Comparison of ENCODE assay signal across 19 mouse cellular contexts in the genomic region with DNA sequence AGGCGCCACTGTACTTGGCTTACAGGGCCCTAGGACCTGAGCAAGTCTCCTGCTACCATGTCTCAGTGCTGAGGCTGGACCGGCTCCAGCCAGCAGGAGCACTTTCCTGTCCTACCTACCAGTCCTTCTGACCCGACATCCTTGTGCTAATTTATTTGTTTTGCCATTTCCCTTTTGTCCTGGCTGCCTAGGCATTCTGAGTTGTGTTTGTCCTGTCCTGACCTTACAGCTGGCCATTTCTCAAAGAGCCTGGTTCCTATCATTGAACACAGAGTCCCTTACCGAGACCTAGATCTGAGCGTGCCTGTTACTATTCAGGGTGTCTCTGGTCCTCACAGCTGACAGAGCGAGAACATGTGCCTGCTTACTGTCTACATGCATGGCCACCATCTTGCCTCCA. TPM values are rescaled to one million over a fixed set of nuclear protein-coding genes. Genes with fewer than 3 reads are reported as not detected.
DNase-seq lines count a peak whose midpoint lies in the region.
"Had no signal": no experiment of that assay in that cellular context is flagged by ENCODE, and none has a peak within 500 bp of the region (broad histone marks: within the 10 kb centered on the region; RNA-seq: fewer than 3 reads in every experiment).

No protein-coding gene starts in this region.

- peak; percentile 29 to 54 for DNase-seq in adrenal gland, adult (ENCODE audit: inconsistent age in 2 of 2, low spot score in 1 of 2)
- DNase-seq in adrenal gland, postnatal 14 days = no peak
- peak; percentile 53 for DNase-seq in kidney, adult 9 months
- DNase-seq in kidney, postnatal 4 days = no peak
- DNase-seq in lung, postnatal 25 days (ENCODE audit: low spot score) = peak; percentile 37
- no peak for DNase-seq in lung, postnatal 10 days
- DNase-seq in urinary bladder, postnatal 4 days (ENCODE audit: low spot score in 2 of 2) = no peak
- DNase-seq: adrenal gland, postnatal 25 days; cerebellum, adult 11-12 months; gastrocnemius, adult 2 months; gastrocnemius, postnatal 36 days; layer of hippocampus, adult 9-11 months; lung, embryonic 14.5 days; lung, postnatal 36 days; retina, postnatal 1 day; right cerebral cortex, postnatal 14 days had no signal

RNA-seq across cellular contexts. Expression of a gene that starts 3.1 kb away (rescaled TPM):
- total RNA-seq in adrenal gland, postnatal 14 days (2021) = 0.30 and 0.34 TPM in 2 replicates
- total RNA-seq: common myeloid progenitor, adult 5-6 weeks; gastrocnemius, adult 2 months; liver, adult 2 months; megakaryocyte, adult 5-6 weeks had no signal

RNA-seq across cellular contexts. Expression of a gene that starts 10.3 kb away (rescaled TPM):
- total RNA-seq in adrenal gland, postnatal 14 days (2021) = 34.5 and 35.0 TPM in 2 replicates
- total RNA-seq: common myeloid progenitor, adult 5-6 weeks had no signal

RNA-seq across cellular contexts. Expression of a gene that starts 43.9 kb away (rescaled TPM):
- 18.3 and 19.0 TPM in 2 replicates for total RNA-seq in adrenal gland, postnatal 14 days (2021)

RNA-seq across cellular contexts. Expression of a gene that starts 44.2 kb away (rescaled TPM):
- total RNA-seq in adrenal gland, postnatal 14 days (2021) = 297 and 324 TPM in 2 replicates

Comparison
In these comparisons a context has a peak if more than half of its experiments do, and no peak if none do; other contexts are left out.
1. DNase-seq: peak in adrenal gland, adult (2 of 2), kidney, adult 9 months (single experiment) and lung, postnatal 25 days (single experiment); none in adrenal gland, postnatal 14 days (single experiment), kidney, postnatal 4 days (0 of 2), lung, postnatal 10 days (single experiment) and urinary bladder, postnatal 4 days (0 of 2).